Mouse (Mus musculus): Measurements from ENCODE around the gene Vmn1r28. TPM values are rescaled to one million over a fixed set of nuclear protein-coding genes. Genes with fewer than 3 reads are reported as not detected.
"Not testable (repeated sequence)": the region's sequence is repeated elsewhere in the genome, so short reads cannot be mapped to it uniquely, and the experiment has no call there.

The Vmn1r28 gene
- not detected for total RNA-seq (2021)

DNA sequence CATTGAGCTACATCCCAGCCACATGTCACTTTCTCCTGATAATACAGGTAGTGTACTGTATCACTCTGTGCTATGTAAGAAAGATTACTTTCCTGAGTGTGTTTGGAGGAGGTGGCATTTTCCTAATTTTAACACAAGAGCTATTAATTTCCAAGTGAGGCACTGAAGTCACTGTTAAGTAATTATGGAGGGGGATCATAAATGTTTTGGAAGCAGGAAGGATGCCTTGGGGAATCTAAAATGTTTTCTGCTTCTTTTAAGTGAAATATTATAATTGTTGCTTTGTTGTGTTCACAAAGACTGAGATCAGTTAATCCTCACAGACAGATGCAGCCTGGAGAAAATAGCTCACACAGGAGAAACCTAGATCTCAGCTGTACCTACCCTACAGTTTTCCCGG is at the start of gene Vmn1r28:
Gene Vmn1r28 (plus strand): TSS at position 301 of the 400 bp plus-strand sequence.
- no peak for DNase-seq

- DNase-seq, result no peak
Observed at GRCm38 (mm10) chr6:58216119-58216518, 45.7 kb upstream of the Vmn1r28 start.

DNA sequence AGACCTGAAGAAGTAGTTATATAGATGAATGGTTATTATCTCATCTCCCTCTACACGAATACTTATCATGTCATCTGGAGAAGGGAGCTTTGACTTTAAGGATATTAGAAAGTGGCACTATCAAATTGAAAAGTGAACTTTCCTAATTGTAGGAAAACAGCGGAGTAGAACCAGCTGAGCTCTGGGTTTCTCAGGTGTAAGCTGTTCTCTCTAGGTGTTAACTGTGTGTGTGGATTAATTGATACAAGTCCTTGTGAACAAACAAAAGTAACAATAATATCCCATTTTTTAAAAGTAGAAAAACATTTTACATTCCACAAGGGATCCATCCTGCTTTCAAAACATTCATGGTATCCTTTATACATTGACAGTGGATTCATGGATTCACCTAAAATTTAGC is 43.1 kb upstream of the Vmn1r28 start, which contains the start of gene Vmn1r27:
Gene Vmn1r27 (minus strand): TSS at position 101 of the 400 bp plus-strand sequence.
- DNase-seq, result no peak

DNA sequence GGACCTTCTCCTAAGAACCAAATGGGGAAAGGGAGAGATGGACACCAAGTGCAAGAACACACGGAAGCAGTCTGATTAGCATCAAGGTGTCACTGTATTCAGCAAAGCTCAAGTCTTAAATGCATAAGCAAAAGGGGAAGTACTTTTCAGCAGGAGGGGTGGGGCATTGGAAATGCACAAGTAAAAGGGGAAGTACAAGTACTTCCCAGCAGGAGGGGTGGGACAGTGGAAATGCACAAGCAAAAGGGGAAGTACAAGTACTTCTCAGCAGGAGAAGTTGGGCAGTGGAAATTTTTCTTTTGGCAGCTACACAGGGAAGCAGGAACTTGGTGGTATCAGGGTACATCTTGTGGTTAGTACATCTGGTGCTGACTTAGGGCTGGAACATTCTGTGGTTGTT is 17.8 kb downstream of the Vmn1r28 start:
- not testable (repeated sequence) for DNase-seq

DNA sequence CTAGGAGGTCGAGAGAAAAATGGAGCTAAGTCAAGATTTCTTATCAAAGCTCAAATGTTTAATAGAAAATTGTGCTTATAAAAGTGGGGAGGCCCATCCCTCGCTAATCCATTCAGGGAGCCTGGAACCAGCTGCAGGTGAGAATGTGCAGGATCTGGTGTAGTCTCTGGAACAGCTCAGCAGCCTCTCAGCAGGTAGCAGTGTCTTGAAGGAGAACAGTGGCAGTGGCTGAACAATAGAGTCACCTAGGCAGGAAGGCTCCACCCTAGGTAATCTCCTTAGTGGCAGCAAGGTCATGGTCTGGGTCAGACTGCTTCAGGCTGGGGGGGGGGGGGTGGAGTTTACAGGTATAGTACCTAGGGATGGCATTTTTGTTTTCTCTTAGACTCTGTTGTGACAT is 30.4 kb downstream of the Vmn1r28 start:
- no peak for DNase-seq

GRCm38 (mm10) chr6:58298511-58298910 is 36.7 kb downstream of the Vmn1r28 start:
- DNase-seq, result not testable (repeated sequence)

GRCm38 (mm10) chr6:58301249-58301648 is 39.4 kb downstream of the Vmn1r28 start, which contains the start of gene Vmn1r29:
Gene Vmn1r29 (plus strand): TSS chr6:58301549.
- no peak for DNase-seq

Other genes starting within 250 kb of the Vmn1r28 start
- not detected for gene Vmn1r26, start 246.9 kb upstream of the Vmn1r28 start, total RNA-seq (2021)
- not detected for gene Vmn1r27, start 43.2 kb upstream of the Vmn1r28 start, total RNA-seq (2021)
- gene Vmn1r29, start 39.5 kb downstream of the Vmn1r28 start, total RNA-seq (2021), result not detected
- gene Vmn1r30, start 181.3 kb downstream of the Vmn1r28 start, total RNA-seq (2021), result not detected
- not detected for gene Vmn1r31, start 213.3 kb downstream of the Vmn1r28 start, total RNA-seq (2021)